Mouse (Mus musculus) heart, embryonic 16.5 days (tissue): ENCODE results near the gene Gm18596. TPM values are rescaled to one million over a fixed set of nuclear protein-coding genes. Genes with fewer than 3 reads are reported as not detected.
"Not testable (repeated sequence)": the region's sequence is repeated elsewhere in the genome, so short reads cannot be mapped to it uniquely, and the experiment has no call there.

Experiments used
- ATAC-seq: fragments of 200-750 bp; cut with Nextera tagmentation; replicated peaks from 2 replicates; pipeline ENCODE4 v1.8.0; 2017; ENCODE audit warnings: moderate number of reproducible peaks; ENCODE audit not compliant: insufficient read depth, low FRiP score; ENCODE audit errors: extremely low read depth
- H3K27ac ChIP-seq: fragments of 300-500 bp; sonication (generic); 2 replicates; pipeline ENCODE4 v1.5.1; 2014; ENCODE audit warnings: mild to moderate bottlenecking, low read length, control low read depth, moderate library complexity
- H3K27me3 ChIP-seq: fragments of 300-500 bp; sonication (generic); 2 replicates; pipeline ENCODE4 v1.6.1; 2014; ENCODE audit warnings: low read length, mixed read lengths; ENCODE audit not compliant: control insufficient read depth, insufficient read depth
- H3K36me3 ChIP-seq: fragments of 300-500 bp; sonication (generic); 2 replicates; pipeline ENCODE4 v1.6.1; 2014; ENCODE audit not compliant: control insufficient read depth, insufficient read depth
- H3K4me1 ChIP-seq: fragments of 300-500 bp; sonication (generic); 2 replicates; pipeline ENCODE4 v1.6.1; 2014; ENCODE audit warnings: low read length, mixed read lengths; ENCODE audit not compliant: control insufficient read depth, insufficient read depth
- H3K4me2 ChIP-seq: fragments of 300-500 bp; sonication (generic); 2 replicates; pipeline ENCODE4 v1.6.1; 2014; ENCODE audit warnings: low read depth, mild to moderate bottlenecking, control low read depth, low read length
- H3K4me3 ChIP-seq: fragments of 300-500 bp; sonication (generic); 2 replicates; pipeline ENCODE4 v1.5.1; 2014; ENCODE audit warnings: mild to moderate bottlenecking, control low read depth, low read length
- H3K9ac ChIP-seq: fragments of 300-500 bp; sonication (generic); 2 replicates; pipeline ENCODE4 v1.6.1; 2014; ENCODE audit warnings: low read length, control low read depth
- H3K9me3 ChIP-seq: fragments of 300-500 bp; sonication (generic); replicated peaks from 2 replicates; pipeline ENCODE4 v1.6.1; 2016; ENCODE audit warnings: low read length; ENCODE audit not compliant: control insufficient read depth
- WGBS: fragments of 180-500 bp; shearing (Covaris S2); extraction: QIAGEN DNeasy Blood & Tissue Kit; methylation state at CpG from one replicate; pipeline ENCODE4 v1.1.7; 2014; 5-methylcytosine and 5-hydroxymethylcytosine counted together
- polyA plus RNA-seq: library from polyadenylated mRNA; unstranded; fragments of >200 nt; fragmentation: Nextera tagmentation; extraction: Ambion mirVana; gene quantifications from 2 replicates; pipeline ENCODE4 v1.2.1, GENCODE M21; 2015

The Gm18596 gene
- polyA plus RNA-seq, 1 experiment from 2014 or later: not detected

GRCm38 (mm10) chr10:77759582-77759981, 17.1 kb upstream of the Gm18596 start, which contains the start of gene Gm3233:
Gm3233 (minus strand) TSS chr10:77759682.
- H3K36me3 ChIP-seq, H3K27ac ChIP-seq, H3K9me3 ChIP-seq, H3K9ac ChIP-seq, H3K4me1 ChIP-seq, H3K27me3 ChIP-seq, H3K4me2 ChIP-seq, H3K4me3 ChIP-seq, ATAC-seq: not testable (repeated sequence)
- WGBS: no CpG with 5 or more reads among the region's 1 CpGs

- Histone ChIP-seq H3K4me3 (no peak overlapping the region), H3K9ac (no peak overlapping the region), H3K27me3 (no peaks in the 10 kb centered on the region), H3K36me3 (no peaks in the 10 kb centered on the region), H3K27ac (no peak overlapping the region), H3K9me3 (no peaks in the 10 kb centered on the region), H3K4me1 (no peaks in the 10 kb centered on the region), H3K4me2 (no peak overlapping the region)
- ATAC-seq: no peak
These were observed 11.0 kb upstream of the Gm18596 start for GRCm38 (mm10) chr10:77753448-77753847.

- H3K27ac ChIP-seq, H3K4me2 ChIP-seq, ATAC-seq, H3K9me3 ChIP-seq, H3K27me3 ChIP-seq, H3K4me3 ChIP-seq, H3K36me3 ChIP-seq, H3K9ac ChIP-seq, H3K4me1 ChIP-seq: not testable (repeated sequence)
- 59% methylated on average over 3 of the region's 3 CpGs for WGBS
These were observed 9.9 kb upstream of the Gm18596 start for GRCm38 (mm10) chr10:77752312-77752711.

- ATAC-seq: not testable (repeated sequence)
These were observed 8.8 kb upstream of the Gm18596 start, which contains the start of gene Gm9736 for GRCm38 (mm10) chr10:77751254-77751653. Gm9736 (minus strand) TSS chr10:77751354.

GRCm38 (mm10) chr10:77750686-77751085, 8.2 kb upstream of the Gm18596 start:
- H3K36me3 ChIP-seq, H3K9ac ChIP-seq, H3K4me3 ChIP-seq, H3K27me3 ChIP-seq, ATAC-seq, H3K4me1 ChIP-seq, H3K4me2 ChIP-seq, H3K27ac ChIP-seq, H3K9me3 ChIP-seq: not testable (repeated sequence)
- 71% methylated on average over 1 of the region's 1 CpGs for WGBS

More at GRCm38 (mm10) chr10:77751254-77751653, 8.8 kb upstream of the Gm18596 start, which contains the start of gene Gm9736:
- 70% methylated on average over 1 of the region's 1 CpGs for WGBS
- H3K36me3 ChIP-seq, H3K27me3 ChIP-seq, H3K4me3 ChIP-seq, H3K9me3 ChIP-seq, H3K9ac ChIP-seq, H3K4me1 ChIP-seq, H3K4me2 ChIP-seq, H3K27ac ChIP-seq: not testable (repeated sequence)

GRCm38 (mm10) chr10:77738929-77739328, 3.5 kb downstream of the Gm18596 start:
- Histone ChIP-seq H3K27me3 (no peaks in the 10 kb centered on the region), H3K4me3 (no peak overlapping the region), H3K9me3 (peaks cover 7% of the 10 kb centered on the region), H3K4me2 (no peak overlapping the region), H3K27ac (no peak overlapping the region), H3K4me1 (no peaks in the 10 kb centered on the region), H3K9ac (no peak overlapping the region), H3K36me3 (no peaks in the 10 kb centered on the region)
- WGBS: 77% methylated on average over 4 of the region's 4 CpGs
- no peak for ATAC-seq

GRCm38 (mm10) chr10:77735928-77736327, 6.5 kb downstream of the Gm18596 start:
- no peak overlapping the region for H3K4me3 ChIP-seq
- ATAC-seq: no peak
- peaks cover 7% of the 10 kb centered on the region for H3K9me3 ChIP-seq
- no peak overlapping the region for H3K9ac ChIP-seq
- H3K4me2 ChIP-seq: no peak overlapping the region
- no peaks in the 10 kb centered on the region for H3K36me3 ChIP-seq
- 76% methylated on average over 1 of the region's 1 CpGs for WGBS
- H3K4me1 ChIP-seq: no peaks in the 10 kb centered on the region
- H3K27me3 ChIP-seq: no peaks in the 10 kb centered on the region
- no peak overlapping the region for H3K27ac ChIP-seq

- no peaks in the 10 kb centered on the region; the same call in 1 of the 2 replicates for H3K9me3 ChIP-seq
- H3K36me3 ChIP-seq: no peaks in the 10 kb centered on the region
- WGBS: 44% methylated on average over 4 of the region's 4 CpGs
- H3K27me3 ChIP-seq: no peaks in the 10 kb centered on the region
- no peak overlapping the region for H3K4me3 ChIP-seq
- H3K4me2 ChIP-seq: no peak overlapping the region
- H3K27ac ChIP-seq: no peak overlapping the region
- H3K4me1 ChIP-seq: no peaks in the 10 kb centered on the region
- ATAC-seq: no peak
- H3K9ac ChIP-seq: no peak overlapping the region
These were observed 13.2 kb downstream of the Gm18596 start for GRCm38 (mm10) chr10:77729241-77729640.

GRCm38 (mm10) chr10:77728280-77728679, 14.2 kb downstream of the Gm18596 start:
- Histone ChIP-seq H3K4me1 (no peaks in the 10 kb centered on the region), H3K27ac (no peak overlapping the region), H3K27me3 (no peaks in the 10 kb centered on the region), H3K4me2 (no peak overlapping the region), H3K36me3 (no peaks in the 10 kb centered on the region), H3K9me3 (no peaks in the 10 kb centered on the region), H3K4me3 (no peak overlapping the region), H3K9ac (no peak overlapping the region)
- WGBS: 55% methylated on average over 4 of the region's 4 CpGs
- no peak for ATAC-seq
